Mouse (Mus musculus) lung, postnatal 25 days (tissue): ENCODE measurements around the gene Klf3.
"Not testable (repeated sequence)": the region's sequence is repeated elsewhere in the genome, so short reads cannot be mapped to it uniquely, and the experiment has no call there.

Experiments
- DNase-seq: peaks from one replicate; pipeline ENCODE4 v3.0.0; 2022; ENCODE audit warnings: low spot score

Gene Klf3

GRCm38 (mm10) chr5:64878526-64878925, 75.3 kb downstream of the Klf3 start:
- DNase-seq, result no peak

DNA sequence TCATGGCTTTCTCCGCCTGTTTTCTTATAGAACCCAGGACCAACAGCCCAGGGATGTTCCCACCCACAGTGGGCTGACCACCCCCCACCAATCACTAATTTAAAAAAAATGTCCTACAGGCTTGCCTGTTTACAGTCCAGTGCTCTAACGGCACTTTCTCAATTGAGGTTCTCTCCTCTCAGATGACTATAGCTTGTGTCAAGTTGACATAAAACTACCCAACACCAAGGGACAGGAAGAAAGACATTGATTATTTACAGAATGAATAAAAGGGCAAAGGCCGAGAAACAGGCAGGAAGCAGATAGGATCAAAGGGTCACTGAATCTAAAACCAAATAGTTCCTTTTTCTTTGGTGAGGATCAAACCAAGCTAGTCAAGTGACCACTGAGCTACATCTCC, 76.1 kb downstream of the Klf3 start:
- DNase-seq, result no peak

- not testable (repeated sequence) for DNase-seq
Observed at GRCm38 (mm10) chr5:64881559-64881958, 78.4 kb downstream of the Klf3 start.

- not testable (repeated sequence) for DNase-seq
Observed at GRCm38 (mm10) chr5:64881976-64882375, 78.8 kb downstream of the Klf3 start.
